Mouse (Mus musculus) inflammation-experienced regulatory T-cells, adult 6 months (primary cell): Measurements from ENCODE around the gene Clec3a. TPM values are rescaled to one million over a fixed set of nuclear protein-coding genes. Genes with fewer than 3 reads are reported as not detected.

Source experiments
- ATAC-seq: one replicate; pipeline ENCODE4 v1.8.0; 2017
- polyA plus RNA-seq, 3 experiments: library from polyadenylated mRNA; unstranded; fragments of 100-300 nt; shearing (Covaris generic); gene quantifications; one replicate each; pipeline ENCODE4 v1.2.1; 2017

Gene Clec3a
- polyA plus RNA-seq, 3 experiments from 2014 or later: not detected

GRCm38 (mm10) chr8:114458113-114458784 lies 40.4 kb downstream of the Clec3a start:
- ATAC-seq: no peak

- no peak for ATAC-seq
These were observed 42.7 kb downstream of the Clec3a start for GRCm38 (mm10) chr8:114460600-114460999.

- no peak for ATAC-seq
These were observed 44.7 kb downstream of the Clec3a start for GRCm38 (mm10) chr8:114462591-114462990.

GRCm38 (mm10) chr8:114463305-114463704 lies 45.4 kb downstream of the Clec3a start:
- ATAC-seq: no peak

- ATAC-seq: no peak
These were observed 50.8 kb downstream of the Clec3a start for GRCm38 (mm10) chr8:114468526-114469207.

- ATAC-seq: no peak
These were observed 51.3 kb downstream of the Clec3a start for GRCm38 (mm10) chr8:114469208-114469590.

- no peak for ATAC-seq
These were observed 55.7 kb downstream of the Clec3a start for GRCm38 (mm10) chr8:114473546-114473945.

Other genes with a start within 250 kb of the Clec3a start
- under 1 TPM in 2 of 3 experiments, not detected in 1; 0.55 to 0.62 TPM for gene Vat1l, start 212.5 kb upstream of the Clec3a start, polyA plus RNA-seq
- gene Wwox, start 21.6 kb downstream of the Clec3a start, polyA plus RNA-seq: 10 to 100 TPM in 2 of 3 experiments, 1 to 10 TPM in 1; 8.6 to 17.2 (median 12.6) TPM